Comparison of ENCODE assay signal across 9 mouse cellular contexts in genomic region chr1:55406531-55407375, GRCm38 (mm10). TPM values are rescaled to one million over a fixed set of nuclear protein-coding genes. Genes with fewer than 3 reads are reported as not detected.
A peak's percentile ranks its signal among the peaks of the same experiment; 100 is the strongest.
DNase-seq lines count a peak whose midpoint lies in the region; ATAC-seq and TF ChIP-seq lines count a peak whose summit lies in the region.
"Had no signal": no experiment of that assay in that cellular context is flagged by ENCODE, and none has a peak within 500 bp of the region (broad histone marks: within the 10 kb centered on the region; RNA-seq: fewer than 3 reads in every experiment).

No protein-coding gene starts in this region.

- TF ChIP-seq CTCF in forebrain, postnatal 0 days (IDR thresholded peaks at IDR 0.05; ENCODE audit: low read depth), result no peak

- WGBS in forebrain, postnatal 0 days, result 3% methylated on average over 30 of the region's 35 CpGs
- 2% methylated on average over 29 of the region's 35 CpGs for WGBS in intestine, embryonic 14.5 days
- WGBS in limb, embryonic 14.5 days, result 6% methylated on average over 24 of the region's 35 CpGs
- 3% methylated on average over 34 of the region's 35 CpGs for WGBS in midbrain, embryonic 16.5 days

- H3K4me2 ChIP-seq in forebrain, postnatal 0 days (ENCODE audit: low read depth), result peak overlapping the region; percentile 94
- H3K4me2 ChIP-seq in intestine, embryonic 14.5 days (ENCODE audit: low read length), result peak overlapping the region; percentile 94
- peak overlapping the region; percentile 100 for H3K4me2 ChIP-seq in limb, embryonic 14.5 days (replicated peaks; ENCODE audit: low read depth, low read length, severe bottlenecking)
- H3K4me2 ChIP-seq in midbrain, embryonic 16.5 days (ENCODE audit: low read length), result peak overlapping the region; percentile 94

- H3K4me1 ChIP-seq in forebrain, postnatal 0 days (ENCODE audit: insufficient read depth), result peaks cover 14% of the 10 kb centered on the region
- 0 out of 2 replicates have a peak, but pooled peaks cover 8% of the 10 kb centered on the region for H3K4me1 ChIP-seq in intestine, embryonic 14.5 days (replicated peaks; ENCODE audit: control insufficient read depth, insufficient read depth, low read length)
- H3K4me1 ChIP-seq in limb, embryonic 14.5 days (ENCODE audit: control insufficient read depth, insufficient read depth, low read length), result peaks cover 5% of the 10 kb centered on the region; the same call in 1 of the 2 replicates
- H3K4me1 ChIP-seq in midbrain, embryonic 16.5 days (ENCODE audit: control insufficient read depth, insufficient read depth, low read length), result peaks cover 19% of the 10 kb centered on the region

- peak; percentile 33 to 36 for DNase-seq in right cerebral cortex, postnatal 10 days (ENCODE audit: low spot score in 2 of 2)
- no peak for DNase-seq in right cerebral cortex, postnatal 14 days
- peak; percentile 37 for DNase-seq in cerebellum, adult 11-12 months
- peak; percentile 43 for DNase-seq in forebrain, postnatal 0 days
- DNase-seq in intestine, embryonic 14.5 days (ENCODE audit: low spot score), result peak; percentile 75
- peak; percentile 53 for DNase-seq in limb, embryonic 14.5 days (ENCODE audit: low spot score)
- DNase-seq in MN1 (ENCODE audit: low spot score), result no peak

- peak overlapping the region; percentile 85 for H3K4me3 ChIP-seq in forebrain, postnatal 0 days (ENCODE audit: low read depth, low read length)
- H3K4me3 ChIP-seq in intestine, embryonic 14.5 days (ENCODE audit: low read depth, low read length), result peak overlapping the region; percentile 73
- H3K4me3 ChIP-seq in limb, embryonic 14.5 days (replicated peaks; ENCODE audit: low read length), result peak overlapping the region; percentile 70
- peak overlapping the region; percentile 90 for H3K4me3 ChIP-seq in midbrain, embryonic 16.5 days (ENCODE audit: low read depth, low read length)

- H3K9me3 ChIP-seq in forebrain, postnatal 0 days (ENCODE audit: low read length), result 0 out of 2 replicates have a peak, but pooled peaks cover 3% of the 10 kb centered on the region
- no peaks in the 10 kb centered on the region for H3K9me3 ChIP-seq in intestine, embryonic 14.5 days (ENCODE audit: control insufficient read depth, low read length)
- H3K9me3 ChIP-seq in limb, embryonic 14.5 days (ENCODE audit: control insufficient read depth, low read length), result no peaks in the 10 kb centered on the region
- H3K9me3 ChIP-seq in midbrain, embryonic 16.5 days (replicated peaks; ENCODE audit: control insufficient read depth, low read length, poor library complexity, severe bottlenecking), result no peaks in the 10 kb centered on the region

- H3K27me3 ChIP-seq in forebrain, postnatal 0 days (ENCODE audit: insufficient read depth, low read length), result peaks cover 4% of the 10 kb centered on the region; the same call in 1 of the 2 replicates
- peaks cover 8% of the 10 kb centered on the region; the same call in 1 of the 2 replicates for H3K27me3 ChIP-seq in intestine, embryonic 14.5 days (replicated peaks; ENCODE audit: control insufficient read depth, insufficient read depth, low read length)
- H3K27me3 ChIP-seq in limb, embryonic 14.5 days (ENCODE audit: control insufficient read depth, insufficient read depth, low read length), result peaks cover 7% of the 10 kb centered on the region; the same call in 1 of the 2 replicates
- peaks cover 2% of the 10 kb centered on the region; the same call in 1 of the 2 replicates for H3K27me3 ChIP-seq in midbrain, embryonic 16.5 days (ENCODE audit: control insufficient read depth, insufficient read depth, low read depth, low read length)

- TF ChIP-seq POLR2A in limb, embryonic 14.5 days (IDR thresholded peaks at IDR 0.05; ENCODE audit: borderline replicate concordance, extremely low read depth, insufficient read depth, insufficient read length), result no peak

- ATAC-seq in forebrain, postnatal 0 days, result peak; percentile 0; the same call in 1 of the 2 replicates
- ATAC-seq in intestine, embryonic 14.5 days (replicated peaks; ENCODE audit: low FRiP score, low TSS enrichment, low read depth), result no peak
- 0 out of 2 replicates have a peak, but pooled peaks have one; percentile 5 for ATAC-seq in limb, embryonic 14.5 days (ENCODE audit: low FRiP score, low read depth)
- peak; percentile 19 for ATAC-seq in midbrain, embryonic 16.5 days

- no peaks in the 10 kb centered on the region for H3K36me3 ChIP-seq in forebrain, postnatal 0 days (ENCODE audit: insufficient read depth)
- H3K36me3 ChIP-seq in intestine, embryonic 14.5 days (ENCODE audit: control insufficient read depth, insufficient read depth, low read length), result no peaks in the 10 kb centered on the region
- H3K36me3 ChIP-seq in limb, embryonic 14.5 days (ENCODE audit: control insufficient read depth, insufficient read depth, low read length), result no peaks in the 10 kb centered on the region
- no peaks in the 10 kb centered on the region for H3K36me3 ChIP-seq in midbrain, embryonic 16.5 days (ENCODE audit: control insufficient read depth, insufficient read depth, low read length)

- peak overlapping the region; percentile 58 for H3K9ac ChIP-seq in forebrain, postnatal 0 days
- peak overlapping the region; percentile 52 for H3K9ac ChIP-seq in intestine, embryonic 14.5 days (ENCODE audit: low read length)
- H3K9ac ChIP-seq in limb, embryonic 14.5 days (ENCODE audit: low read depth, low read length, severe bottlenecking), result peak overlapping the region; percentile 69
- H3K9ac ChIP-seq in midbrain, embryonic 16.5 days (ENCODE audit: low read depth, low read length), result peak overlapping the region; percentile 87

- H3K27ac ChIP-seq in forebrain, postnatal 0 days (ENCODE audit: low read depth, low read length), result peak overlapping the region; percentile 70
- H3K27ac ChIP-seq in intestine, embryonic 14.5 days (ENCODE audit: low read depth), result peak overlapping the region; percentile 38; the same call in 1 of the 2 replicates
- H3K27ac ChIP-seq in limb, embryonic 14.5 days (replicated peaks; ENCODE audit: low read depth, low read length), result peak overlapping the region; percentile 61; the same call in 1 of the 2 replicates
- H3K27ac ChIP-seq in midbrain, embryonic 16.5 days (ENCODE audit: low read length), result peak overlapping the region; percentile 77

RNA-seq across cellular contexts. Expression of gene Plcl1, which starts 1.0 kb away (rescaled TPM):
- 7.7 and 9.2 TPM in 2 replicates for total RNA-seq in forebrain, postnatal 0 days (2014; rRNA removed)
- 1.9 and 3.0 TPM in 2 replicates for polyA plus RNA-seq in forebrain, postnatal 0 days (2015; fragmentation: Nextera tagmentation; extraction: Ambion mirVana)
- 2.0 and 2.1 TPM in 2 replicates for polyA plus RNA-seq in intestine, embryonic 14.5 days (2014; fragmentation: Nextera tagmentation; extraction: Ambion mirVana)
- 2.0 and 2.3 TPM in 2 replicates for polyA plus RNA-seq in limb, embryonic 14.5 days (2012; rRNA removed)
- 1.8 and 2.8 TPM in 2 replicates for polyA plus RNA-seq in limb, embryonic 14.5 days (2014; fragmentation: Nextera tagmentation; extraction: Ambion mirVana)
- 4.1 and 4.4 TPM in 2 replicates for polyA plus RNA-seq in midbrain, embryonic 16.5 days (2015; fragmentation: Nextera tagmentation; extraction: Ambion mirVana)

RNA-seq across cellular contexts. Expression of gene Boll, which starts 43.5 kb away (rescaled TPM):
- not detected in 2 replicates for total RNA-seq in forebrain, postnatal 0 days (2014; rRNA removed)
- 0.18 TPM in 1 of 2 replicates, not detected in the other for polyA plus RNA-seq in forebrain, postnatal 0 days (2015; fragmentation: Nextera tagmentation; extraction: Ambion mirVana)
- polyA plus RNA-seq in intestine, embryonic 14.5 days (2014; fragmentation: Nextera tagmentation; extraction: Ambion mirVana), result 0.18 and 0.22 TPM in 2 replicates
- 0.23 and 0.24 TPM in 2 replicates for polyA plus RNA-seq in limb, embryonic 14.5 days (2012; rRNA removed)
- 0.22 and 0.99 TPM in 2 replicates for polyA plus RNA-seq in limb, embryonic 14.5 days (2014; fragmentation: Nextera tagmentation; extraction: Ambion mirVana)
- 0.53 TPM in 1 of 2 replicates, not detected in the other for polyA plus RNA-seq in midbrain, embryonic 16.5 days (2015; fragmentation: Nextera tagmentation; extraction: Ambion mirVana)
- total RNA-seq: left cerebral cortex, postnatal 14 days had no signal

Comparison
In these comparisons a context has a peak if more than half of its experiments do, and no peak if none do; other contexts are left out.
1. DNase-seq: peak in right cerebral cortex, postnatal 10 days (2 of 2), cerebellum, adult 11-12 months (single experiment), forebrain, postnatal 0 days (single experiment), intestine, embryonic 14.5 days (single experiment) and limb, embryonic 14.5 days (single experiment); none in right cerebral cortex, postnatal 14 days (single experiment) and MN1 (single experiment).
2. Peak in every context shown above with its lines, with median percentiles within 50 percentile points of each other: H3K27ac ChIP-seq, H3K4me2 ChIP-seq, H3K4me3 ChIP-seq and H3K9ac ChIP-seq.